Mouse (Mus musculus): ENCODE data around the gene Rab7b.

GRCm38 (mm10) chr1:131723549-131723948 lies 35.1 kb downstream of the Rab7b start:
- no peak for TF ChIP-seq CTCF (IDR thresholded peaks at IDR 0.05; ENCODE audit: extremely low read depth, insufficient read length, insufficient replicate concordance, low read depth, low read length)
- TF ChIP-seq POLR2A (IDR thresholded peaks at IDR 0.05; ENCODE audit: low read depth, low read length): no peak
